Mouse (Mus musculus) embryonic facial prominence, embryonic 11.5 days (tissue): Measurements from ENCODE around the gene Rarg. TPM values are rescaled to one million over a fixed set of nuclear protein-coding genes. Genes with fewer than 3 reads are reported as not detected.
A peak's percentile ranks its signal among the peaks of the same experiment; 100 is the strongest.

Source experiments
- ATAC-seq: fragments of 200-750 bp; cut with Nextera tagmentation; replicated peaks from 2 replicates; pipeline ENCODE4 v1.8.0; 2017; ENCODE audit warnings: low read depth; ENCODE audit not compliant: insufficient number of reproducible peaks, low FRiP score, low TSS enrichment
- DNase-seq: peaks from one replicate; pipeline ENCODE4 v3.0.0-alpha.2; 2015; ENCODE audit warnings: low spot score
- H3K27ac ChIP-seq: fragments of 300-500 bp; sonication (generic); replicated peaks from 2 replicates; pipeline ENCODE4 v1.5.1; 2014; ENCODE audit warnings: mild to moderate bottlenecking, low read depth, low read length, control low read depth
- H3K27me3 ChIP-seq: fragments of 300-500 bp; sonication (generic); 2 replicates; pipeline ENCODE4 v1.6.1; 2014; ENCODE audit warnings: mild to moderate bottlenecking, low read length, moderate library complexity, mixed read lengths; ENCODE audit not compliant: control insufficient read depth, insufficient read depth
- H3K36me3 ChIP-seq: fragments of 300-500 bp; sonication (generic); replicated peaks from 2 replicates; pipeline ENCODE4 v1.6.1; 2014; ENCODE audit warnings: low read depth, mild to moderate bottlenecking, low read length, moderate library complexity, mixed read lengths; ENCODE audit not compliant: control insufficient read depth, insufficient read depth
- H3K4me1 ChIP-seq: fragments of 300-500 bp; sonication (generic); 2 replicates; pipeline ENCODE4 v1.6.1; 2014; ENCODE audit warnings: low read length, mixed read lengths; ENCODE audit not compliant: control insufficient read depth, insufficient read depth
- H3K4me2 ChIP-seq: fragments of 300-500 bp; sonication (generic); 2 replicates; pipeline ENCODE4 v1.6.1; 2014; ENCODE audit warnings: low read depth, mild to moderate bottlenecking, control low read depth, low read length, moderate library complexity
- H3K4me3 ChIP-seq: fragments of 300-500 bp; sonication (generic); 2 replicates; pipeline ENCODE4 v1.5.1; 2014; ENCODE audit warnings: low read depth, low read length, control low read depth
- H3K9ac ChIP-seq: fragments of 300-500 bp; sonication (generic); replicated peaks from 2 replicates; pipeline ENCODE4 v1.6.1; 2014; ENCODE audit warnings: mild to moderate bottlenecking, control low read depth, low read length
- H3K9me3 ChIP-seq: fragments of 300-500 bp; sonication (generic); replicated peaks from 2 replicates; pipeline ENCODE4 v1.6.1; 2016; ENCODE audit warnings: mild to moderate bottlenecking, low read length, inconsistent platforms, mixed read lengths; ENCODE audit not compliant: control insufficient read depth
- WGBS: fragments of 180-500 bp; shearing (Covaris S2); extraction: QIAGEN DNeasy Blood & Tissue Kit; methylation state at CpG from one replicate; pipeline ENCODE4 v1.1.7; 2014; 5-methylcytosine and 5-hydroxymethylcytosine counted together
- polyA plus RNA-seq: library from polyadenylated mRNA; unstranded; fragments of >200 nt; fragmentation: Nextera tagmentation; extraction: Ambion mirVana; gene quantifications from 2 replicates; pipeline ENCODE4 v1.2.1, GENCODE M21; 2014

Rarg gene
- polyA plus RNA-seq, 1 experiment from 2014 or later, result 68.1 TPM

GRCm38 (mm10) chr15:102203835-102204381, 53.4 kb downstream of the Rarg start:
- Histone ChIP-seq H3K27ac (peak overlapping the region; percentile 99), H3K9me3 (no peaks in the 10 kb centered on the region), H3K4me3 (peak overlapping the region; percentile 85), H3K27me3 (no peaks in the 10 kb centered on the region), H3K9ac (peak overlapping the region; percentile 95), H3K36me3 (peaks cover 12% of the 10 kb centered on the region), H3K4me2 (peak overlapping the region; percentile 48), H3K4me1 (no peaks in the 10 kb centered on the region)
- peak; percentile 22; the same call in 1 of the 2 replicates for ATAC-seq
- peak; percentile 77 for DNase-seq
- 0% methylated on average over 38 of the region's 72 CpGs for WGBS

- H3K4me2 ChIP-seq, result peak within 1 kb of the TSS; percentile 48
- peak within 1 kb of the TSS; percentile 95 for H3K9ac ChIP-seq
- peak within 1 kb of the TSS; percentile 85 for H3K4me3 ChIP-seq
- H3K4me1 ChIP-seq, result no peaks in the 10 kb centered on the region
- ATAC-seq (peak; percentile 95), DNase-seq (peak; percentile 95)
- H3K27me3 ChIP-seq, result no peaks in the 10 kb centered on the region
- peaks cover 7% of the 10 kb centered on the region for H3K36me3 ChIP-seq
- H3K9me3 ChIP-seq, result no peaks in the 10 kb centered on the region
- peak within 1 kb of the TSS; percentile 99 for H3K27ac ChIP-seq
- WGBS, result under 1% methylated on average over 67 of the region's 68 CpGs
Observed at GRCm38 (mm10) chr15:102202971-102203834, 54.1 kb downstream of the Rarg start, which contains the start of gene Zfp740. Zfp740 (plus strand) TSS chr15:102203249.

DNA sequence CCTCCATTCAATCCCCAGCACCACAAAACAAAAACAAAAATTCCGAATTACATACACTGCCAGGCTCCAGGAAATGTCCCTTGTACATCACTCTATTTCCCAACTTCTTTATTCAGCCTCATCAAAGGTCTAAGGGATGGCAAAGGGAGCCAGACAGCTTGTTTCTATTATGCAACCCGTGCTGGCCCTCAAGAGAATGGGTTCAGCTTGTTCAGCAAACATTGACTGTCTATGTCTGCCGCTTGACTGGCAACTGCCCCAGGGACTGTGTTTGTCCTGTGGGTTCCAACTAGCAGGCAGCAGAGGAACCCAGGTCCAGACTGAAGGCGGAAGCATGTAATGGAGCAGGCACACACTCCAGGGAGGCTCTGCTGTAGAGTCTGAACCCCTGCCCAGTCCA, 58.5 kb downstream of the Rarg start:
- DNase-seq, result no peak
- ATAC-seq, result no peak
- H3K27me3 ChIP-seq, result no peaks in the 10 kb centered on the region
- no peaks in the 10 kb centered on the region for H3K4me1 ChIP-seq
- no peaks in the 10 kb centered on the region for H3K36me3 ChIP-seq
- no peaks in the 10 kb centered on the region for H3K9me3 ChIP-seq
- H3K27ac ChIP-seq, result no peak overlapping the region; the same call in 1 of the 2 replicates
- H3K9ac ChIP-seq, result no peak overlapping the region
- H3K4me3 ChIP-seq, result no peak overlapping the region
- no peak overlapping the region for H3K4me2 ChIP-seq
- WGBS, result 83% methylated on average over 4 of the region's 4 CpGs

GRCm38 (mm10) chr15:102195373-102195772, 61.9 kb downstream of the Rarg start:
- H3K4me3 ChIP-seq, result no peak overlapping the region
- ATAC-seq (no peak), DNase-seq (no peak)
- H3K27me3 ChIP-seq, result no peaks in the 10 kb centered on the region
- H3K27ac ChIP-seq, result no peak overlapping the region
- no peaks in the 10 kb centered on the region for H3K36me3 ChIP-seq
- no peak overlapping the region for H3K4me2 ChIP-seq
- 77% methylated on average over 4 of the region's 4 CpGs for WGBS
- no peaks in the 10 kb centered on the region for H3K9me3 ChIP-seq
- H3K4me1 ChIP-seq, result no peaks in the 10 kb centered on the region
- no peak overlapping the region for H3K9ac ChIP-seq

- Histone ChIP-seq H3K9me3 (no peaks in the 10 kb centered on the region), H3K4me1 (no peaks in the 10 kb centered on the region), H3K27ac (no peak overlapping the region), H3K9ac (no peak overlapping the region), H3K27me3 (no peaks in the 10 kb centered on the region), H3K4me3 (no peak overlapping the region), H3K4me2 (no peak overlapping the region), H3K36me3 (no peaks in the 10 kb centered on the region)
- DNase-seq (no peak), ATAC-seq (no peak)
- 82% methylated on average over 4 of the region's 4 CpGs for WGBS
Observed at GRCm38 (mm10) chr15:102194439-102194838, 62.9 kb downstream of the Rarg start.

- Histone ChIP-seq H3K36me3 (no peaks in the 10 kb centered on the region), H3K4me3 (no peak overlapping the region), H3K4me1 (no peaks in the 10 kb centered on the region), H3K27me3 (no peaks in the 10 kb centered on the region), H3K9me3 (no peaks in the 10 kb centered on the region), H3K4me2 (no peak overlapping the region), H3K27ac (no peak overlapping the region), H3K9ac (no peak overlapping the region)
- 89% methylated on average over 4 of the region's 4 CpGs for WGBS
- no peak for ATAC-seq
- no peak for DNase-seq
Observed at GRCm38 (mm10) chr15:102193652-102194051, 63.7 kb downstream of the Rarg start.

DNA sequence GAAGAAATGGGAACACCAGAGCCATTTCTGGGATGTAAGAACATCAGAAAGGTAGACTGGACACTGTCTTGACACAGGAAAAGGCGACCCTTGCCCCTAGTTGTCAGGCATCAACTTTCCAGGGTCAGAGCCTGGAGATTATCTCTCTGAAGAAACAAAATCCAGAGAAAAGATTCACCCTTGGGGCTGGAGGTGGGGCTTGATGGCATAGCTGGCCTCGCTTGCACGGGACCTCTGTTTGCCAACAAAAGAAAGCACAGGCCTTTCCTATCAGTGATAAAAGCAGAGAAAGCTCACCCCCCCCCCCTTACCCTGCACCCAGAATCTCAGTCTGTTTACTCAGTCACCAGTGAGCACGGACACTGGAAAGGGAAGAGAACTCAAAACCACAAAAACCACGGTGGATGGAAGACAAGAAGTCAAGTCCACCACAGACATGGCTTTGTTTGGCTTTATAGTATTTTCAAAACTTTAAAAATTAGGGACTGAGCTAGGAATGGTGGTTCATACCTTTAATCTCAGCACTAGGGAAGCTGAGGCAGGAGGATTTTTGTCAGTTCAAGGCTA, 64.4 kb downstream of the Rarg start:
- DNase-seq (no peak), ATAC-seq (no peak)
- WGBS, result 47% methylated on average over 5 of the region's 5 CpGs
- Histone ChIP-seq H3K27ac (no peak overlapping the region; the same call in 1 of the 2 replicates), H3K4me3 (no peak overlapping the region), H3K36me3 (no peaks in the 10 kb centered on the region), H3K4me2 (no peak overlapping the region), H3K4me1 (no peaks in the 10 kb centered on the region), H3K9ac (no peak overlapping the region), H3K27me3 (no peaks in the 10 kb centered on the region), H3K9me3 (no peaks in the 10 kb centered on the region)
